In genomic region chr3:52350636-52351035, GRCm38 (mm10) we compare ENCODE assay signal across 25 mouse cellular contexts.
"Had no signal": no experiment of that assay in that cellular context is flagged by ENCODE, and none has a peak within 500 bp of the region (broad histone marks: within the 10 kb centered on the region; RNA-seq: fewer than 3 reads in every experiment).

No protein-coding gene starts in this region.

- H3K27me3 ChIP-seq: heart, embryonic 13.5 days; heart, embryonic 15.5 days; hindbrain, embryonic 12.5 days; intestine, embryonic 15.5 days; limb, embryonic 12.5 days; liver, embryonic 13.5 days had no signal

- H3K4me3 ChIP-seq: gastrocnemius, adult 2 months; heart, adult 2 months; heart, embryonic 13.5 days; heart, embryonic 15.5 days; hindbrain, embryonic 10.5 days; hindbrain, embryonic 12.5 days; intestine, embryonic 15.5 days; left cerebral cortex, adult 2 months; limb, embryonic 10.5 days; limb, embryonic 12.5 days; liver, embryonic 13.5 days had no signal

- ATAC-seq: hindbrain, embryonic 16.5 days; intestine, embryonic 15.5 days; intestine, postnatal 0 days had no signal

- DNase-seq: gastrocnemius, adult 2 months; gastrocnemius, postnatal 10 days; gastrocnemius, postnatal 25 days; heart, adult 2 months; heart, postnatal 4 days; kidney, adult 18-20 months; kidney, adult 8-10 months; kidney, postnatal 10 days; kidney, postnatal 25 days; kidney, postnatal 4 days; layer of hippocampus, adult 9-11 months; liver; liver, embryonic 13.5 days had no signal

- H3K9me3 ChIP-seq: heart, embryonic 13.5 days; heart, embryonic 15.5 days; hindbrain, embryonic 10.5 days; hindbrain, embryonic 12.5 days; intestine, embryonic 15.5 days; limb, embryonic 10.5 days; limb, embryonic 12.5 days; liver, embryonic 13.5 days had no signal

- H3K4me1 ChIP-seq: hindbrain, embryonic 12.5 days; liver, embryonic 13.5 days had no signal

- H3K4me2 ChIP-seq: heart, embryonic 13.5 days; heart, embryonic 15.5 days; hindbrain, embryonic 12.5 days; hindbrain, embryonic 14.5 days; intestine, embryonic 15.5 days; limb, embryonic 12.5 days; liver, embryonic 11.5 days; liver, embryonic 13.5 days had no signal

- H3K27ac ChIP-seq: gastrocnemius, adult 2 months; heart, adult 2 months; heart, embryonic 13.5 days; heart, embryonic 15.5 days; hindbrain, embryonic 10.5 days; hindbrain, embryonic 12.5 days; hindbrain, embryonic 14.5 days; intestine, embryonic 15.5 days; left cerebral cortex, adult 2 months; limb, embryonic 10.5 days; limb, embryonic 12.5 days; liver, embryonic 13.5 days had no signal

- H3K9ac ChIP-seq: heart, embryonic 13.5 days; heart, embryonic 15.5 days; hindbrain, embryonic 12.5 days; hindbrain, embryonic 14.5 days; intestine, embryonic 15.5 days; limb, embryonic 12.5 days; liver, embryonic 13.5 days had no signal

- H3K36me3 ChIP-seq: hindbrain, embryonic 12.5 days; intestine, embryonic 15.5 days had no signal
